Mouse (Mus musculus) adrenal gland, adult 2 months (tissue): ENCODE measurements around the gene Hadhb. TPM values are rescaled to one million over a fixed set of nuclear protein-coding genes. Genes with fewer than 3 reads are reported as not detected.
A peak's percentile ranks its signal among the peaks of the same experiment; 100 is the strongest.

Experiments used
- DNase-seq: peaks from one replicate; pipeline ENCODE4 v3.0.0; 2021
- polyA plus RNA-seq: library from polyadenylated mRNA; depleted of rRNA; stranded (reverse); fragments of >200 nt; gene quantifications from 2 replicates; pipeline ENCODE4 v1.2.3, GENCODE M21; 2012
- total RNA-seq, 2 experiments: library from RNA; stranded (reverse); gene quantifications; 2 replicates each; pipeline ENCODE4 v1.2.3; 2021

Hadhb gene
- total and polyA plus RNA-seq, 3 experiments = 65.7 to 1,072 (median 944) TPM

DNA sequence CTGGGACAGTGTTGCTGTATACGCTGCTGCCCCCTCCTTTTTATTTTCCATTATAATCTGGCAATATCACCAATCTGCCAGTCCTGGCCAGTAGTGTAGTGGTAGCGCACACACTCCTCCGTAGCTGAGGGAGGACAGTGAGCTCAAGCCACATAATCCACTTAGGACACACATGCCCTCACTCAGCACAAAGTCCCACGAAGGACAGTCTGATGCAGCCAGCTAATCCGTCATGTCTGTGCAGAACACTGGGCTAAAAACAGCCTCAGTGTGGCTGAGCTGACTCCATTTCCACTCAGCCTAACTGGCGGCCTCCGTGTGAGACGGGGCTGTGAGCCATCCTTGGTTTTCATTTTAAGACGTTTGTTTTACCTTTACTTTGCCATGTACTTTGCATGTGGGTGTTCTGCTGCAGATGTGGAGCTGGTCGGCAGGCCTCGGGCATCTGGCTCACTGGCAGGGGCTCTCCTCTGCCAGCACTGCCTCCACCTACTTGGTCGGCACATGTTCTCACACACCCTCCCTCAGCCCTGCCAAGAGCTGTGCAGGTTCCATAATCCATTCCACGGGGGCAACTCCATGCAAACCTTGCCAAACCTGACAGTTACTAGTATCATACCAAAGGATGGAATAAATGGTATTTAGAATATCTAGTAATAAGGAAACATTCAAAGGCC lies 27.0 kb upstream of the Hadhb start:
- no peak for DNase-seq

DNA sequence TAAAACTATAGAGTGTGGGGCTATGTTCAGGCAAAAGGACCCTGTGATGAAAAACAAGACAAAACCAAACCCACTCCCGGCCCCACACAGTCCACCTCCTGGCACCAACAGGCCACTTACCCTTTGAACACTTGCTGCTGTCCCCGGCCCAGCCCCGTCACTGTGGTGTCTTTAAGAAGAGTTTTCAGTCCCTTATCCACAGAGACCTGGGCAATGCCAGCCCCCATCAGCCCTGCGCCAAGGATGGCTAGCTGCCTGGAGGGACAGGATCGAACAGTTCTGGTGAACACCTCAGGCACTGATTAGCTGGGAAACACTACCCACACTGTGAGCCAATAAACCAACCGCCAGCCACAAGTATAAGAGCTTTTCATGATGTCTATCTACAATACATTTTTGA lies 26.4 kb upstream of the Hadhb start:
- DNase-seq = no peak

DNA sequence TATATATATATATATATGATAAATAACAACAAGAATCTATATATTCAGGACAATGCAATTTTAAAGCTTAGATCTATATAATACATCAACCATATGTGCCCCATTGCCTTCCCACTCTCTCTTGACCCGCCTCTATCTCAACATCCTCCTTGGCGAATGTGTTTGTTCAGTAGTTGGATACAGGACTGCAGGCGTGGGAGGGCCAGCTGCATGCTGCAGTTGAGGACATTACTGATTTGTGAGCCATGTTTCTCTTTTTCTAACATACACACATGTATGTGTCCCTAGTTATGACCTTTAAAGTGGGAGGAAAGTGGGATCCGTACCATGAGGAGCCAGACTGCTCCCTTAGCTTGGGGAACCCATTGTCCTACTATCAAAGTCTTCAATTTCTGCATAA lies 23.8 kb upstream of the Hadhb start:
- no peak for DNase-seq

DNA sequence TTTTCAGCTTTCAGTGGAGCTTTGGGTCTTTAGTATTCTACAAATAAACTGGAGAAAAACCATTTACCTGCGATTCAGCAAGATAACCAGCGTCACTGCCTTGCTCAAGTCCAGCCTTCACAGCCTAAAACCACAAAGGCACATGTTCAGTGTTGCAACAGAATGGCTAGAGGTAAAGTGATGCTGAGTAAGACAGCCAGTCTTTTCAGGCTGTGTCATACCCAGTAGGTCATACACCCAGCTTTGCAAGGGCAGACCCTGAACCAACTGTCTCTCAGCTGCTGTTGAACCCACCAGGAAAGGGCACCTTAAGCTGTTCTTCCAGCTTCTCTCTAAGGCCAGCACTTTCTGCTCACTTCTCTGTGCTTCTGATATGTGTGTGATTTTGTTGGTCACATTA lies 22.9 kb upstream of the Hadhb start:
- no peak for DNase-seq

DNA sequence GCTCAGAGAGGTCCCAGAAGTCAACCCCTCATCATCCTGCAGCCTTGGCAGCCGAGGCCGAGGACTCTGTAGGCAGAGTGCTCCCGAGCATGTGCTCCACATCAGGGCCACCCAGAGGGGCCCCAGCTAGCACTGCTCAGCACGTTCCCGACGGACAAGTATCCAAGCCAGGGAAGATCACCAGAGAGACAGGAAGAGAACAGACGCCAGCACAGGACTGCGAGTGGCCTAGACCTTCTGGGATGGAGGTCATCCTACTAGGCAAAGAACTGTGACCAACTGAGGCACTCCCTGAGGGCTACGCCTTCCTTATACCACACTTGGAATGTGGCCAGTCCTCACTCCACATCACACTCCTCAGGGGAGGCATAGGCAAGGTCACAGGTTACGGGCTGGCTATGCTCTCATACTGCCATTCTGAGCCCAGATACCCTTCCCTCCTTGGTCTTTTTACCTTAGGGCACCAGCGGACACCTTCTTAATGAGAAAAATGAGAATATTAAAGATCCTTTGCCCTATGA lies 19.3 kb upstream of the Hadhb start:
- DNase-seq = no peak

DNA sequence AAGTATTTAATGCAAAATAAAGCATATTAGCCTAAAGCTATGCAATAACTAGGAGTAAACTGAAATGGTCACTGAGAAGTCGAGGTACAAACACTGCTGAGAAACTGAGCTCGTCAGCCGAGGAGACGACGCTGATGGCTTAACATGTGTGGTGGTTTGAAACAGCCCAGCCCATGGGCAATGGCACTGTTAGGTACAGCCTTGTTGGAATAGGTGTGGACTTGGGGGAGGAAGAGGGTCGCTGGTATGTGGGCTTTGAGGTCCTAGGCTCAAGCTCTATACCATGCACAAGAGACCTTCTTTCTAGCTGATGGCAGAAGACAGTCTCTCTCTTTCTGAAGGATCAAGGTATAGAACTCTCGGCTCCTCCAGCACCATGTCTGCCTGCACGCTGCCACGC lies 17.8 kb upstream of the Hadhb start:
- DNase-seq = no peak

DNA sequence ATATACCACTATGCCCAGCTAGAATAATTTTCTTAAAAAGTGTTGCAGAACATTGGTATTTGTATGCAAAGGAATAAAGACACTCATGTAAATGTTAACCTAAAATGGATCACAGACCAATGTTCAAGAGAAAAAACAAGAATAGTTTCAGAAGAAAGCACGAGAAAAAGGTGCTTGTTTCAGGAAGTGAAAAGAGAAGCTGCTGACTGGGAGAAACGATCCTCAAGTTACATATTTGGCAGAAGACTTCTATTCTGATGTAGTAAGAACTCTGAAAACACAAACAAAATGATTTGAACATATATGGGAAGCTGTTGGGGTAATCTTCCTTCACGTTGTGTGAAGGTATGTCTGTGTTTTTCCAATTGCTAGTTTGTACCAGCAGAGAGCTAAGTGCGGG lies 16.9 kb upstream of the Hadhb start:
- DNase-seq = no peak

DNA sequence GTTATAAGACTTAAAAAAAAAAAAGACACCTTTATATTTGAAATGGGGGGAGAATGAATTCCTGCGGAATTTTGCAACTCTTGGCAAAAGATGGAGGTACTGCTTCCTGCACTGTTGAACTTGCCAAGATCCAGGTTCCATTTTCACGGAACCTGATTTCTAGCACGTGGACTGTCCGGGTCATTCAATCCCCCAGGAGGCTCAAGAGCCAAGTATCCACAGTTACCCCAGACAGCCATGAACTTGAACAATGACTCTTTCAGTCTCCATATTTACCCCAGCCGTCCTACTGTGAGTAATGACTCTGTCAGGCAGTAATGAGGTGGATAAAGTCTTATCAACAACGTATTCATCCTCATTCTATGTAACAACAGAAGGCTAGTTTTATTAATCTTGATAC lies 8.5 kb upstream of the Hadhb start:
- no peak for DNase-seq

DNA sequence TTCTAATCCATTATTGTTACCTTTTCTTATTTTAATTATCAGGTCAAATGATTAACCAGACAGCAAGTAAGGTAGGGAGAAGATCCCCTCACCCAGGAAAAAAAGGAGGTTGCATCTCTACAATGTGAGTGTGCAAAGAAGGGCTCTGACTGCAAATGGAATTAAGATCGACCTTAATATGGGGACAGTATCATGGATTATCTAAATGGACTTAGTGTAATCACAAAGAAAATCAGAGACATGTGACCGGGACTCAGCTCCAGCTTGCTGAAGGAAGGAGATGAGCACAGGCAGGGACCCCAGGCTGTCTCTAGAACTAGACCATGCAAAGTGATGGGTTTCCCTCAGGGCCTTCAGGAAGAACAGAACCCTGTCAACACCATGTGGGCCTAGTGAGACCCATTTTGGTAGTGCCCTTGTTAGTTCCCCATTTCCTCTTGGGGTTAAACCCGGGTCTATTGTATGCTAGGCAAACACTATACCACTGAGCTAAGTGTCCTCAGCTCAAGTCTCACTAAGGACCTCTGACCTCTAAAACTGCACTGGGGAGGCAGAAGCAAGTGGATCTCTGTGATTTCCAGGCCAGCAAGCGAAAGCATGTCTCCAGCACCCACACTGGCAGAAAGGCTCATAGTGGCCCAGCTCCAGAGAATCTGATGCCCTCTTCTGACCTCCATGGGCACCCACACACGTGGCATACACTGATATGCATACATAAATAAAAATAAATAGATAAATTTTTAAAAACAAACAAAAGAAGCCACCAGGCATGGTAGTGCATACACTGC lies 6.7 kb upstream of the Hadhb start:
- no peak for DNase-seq

DNA sequence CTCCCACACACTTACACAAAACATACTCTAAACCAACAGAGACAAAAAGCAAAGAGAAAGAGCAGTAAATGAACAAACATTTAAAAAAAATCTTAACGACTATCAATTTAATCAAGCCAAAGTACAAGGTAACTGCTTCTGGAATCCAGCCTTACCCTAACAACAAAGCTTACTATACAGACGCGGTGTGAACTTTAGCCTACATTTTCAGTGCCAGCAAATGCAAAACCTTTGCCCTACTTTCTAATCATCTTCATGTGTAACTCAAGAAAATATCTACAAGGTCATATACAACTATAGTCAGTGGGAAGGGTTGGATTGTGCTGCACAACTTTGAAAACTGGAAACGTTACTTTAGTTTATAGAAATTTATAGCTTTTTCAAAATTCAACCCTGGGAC lies 3.0 kb upstream of the Hadhb start:
- peak; percentile 32 for DNase-seq

DNA sequence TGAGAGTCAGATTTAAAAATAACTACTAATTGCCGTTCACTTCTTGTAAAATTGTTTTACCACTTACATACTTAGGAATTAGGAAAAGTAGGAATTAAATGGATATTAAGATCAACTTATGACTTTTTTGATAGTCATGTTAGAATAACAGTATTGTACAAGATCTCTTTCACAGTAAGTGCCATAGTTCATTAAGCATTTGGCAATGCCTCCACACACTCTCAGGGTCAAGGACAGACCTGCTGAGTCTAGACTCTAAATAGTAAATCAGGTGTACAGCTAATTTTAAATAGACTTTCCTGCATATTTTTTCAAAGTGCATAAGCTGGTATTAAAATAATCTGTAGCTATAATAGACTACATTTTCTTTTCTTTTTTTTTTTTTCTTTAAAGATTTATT lies 2.6 kb upstream of the Hadhb start:
- no peak for DNase-seq

DNA sequence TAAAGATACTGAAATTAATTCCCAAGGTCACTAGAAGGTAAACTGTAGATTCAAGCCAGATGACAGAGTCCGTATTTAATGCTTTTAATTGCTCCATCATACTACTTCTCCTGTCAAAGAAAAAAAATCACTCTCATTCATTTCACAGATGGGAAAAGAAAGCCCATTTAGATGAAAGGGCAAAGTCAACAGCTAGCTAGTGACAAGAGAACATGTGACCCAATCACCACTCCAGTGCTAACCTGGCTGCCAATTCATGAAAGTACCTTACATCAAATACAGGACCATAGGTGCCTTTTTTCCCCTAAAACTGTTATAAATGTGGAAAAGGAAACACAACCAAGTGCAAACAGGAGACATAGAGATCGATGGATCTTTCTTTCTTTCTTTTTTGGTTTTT lies 1.8 kb upstream of the Hadhb start:
- no peak for DNase-seq

DNA sequence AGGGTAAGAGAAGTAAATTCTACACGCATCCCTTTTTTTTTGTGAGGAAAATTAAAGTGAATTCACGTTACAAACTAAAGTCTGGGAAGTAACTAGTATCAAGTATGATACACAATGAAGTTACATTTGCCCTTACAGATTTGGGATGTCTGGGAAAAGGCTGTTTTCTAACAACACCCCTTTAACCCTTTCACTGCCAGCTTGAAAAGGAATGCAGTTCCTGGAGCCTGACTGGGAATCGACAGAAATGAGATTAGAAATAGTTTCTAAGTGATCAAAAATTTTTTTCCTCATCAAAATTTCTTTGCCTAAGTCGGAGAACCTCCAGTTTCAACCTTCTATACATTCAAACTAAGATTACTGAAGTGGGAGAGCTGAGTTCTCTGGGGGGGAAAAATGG lies 1.0 kb upstream of the Hadhb start:
- no peak for DNase-seq

DNA sequence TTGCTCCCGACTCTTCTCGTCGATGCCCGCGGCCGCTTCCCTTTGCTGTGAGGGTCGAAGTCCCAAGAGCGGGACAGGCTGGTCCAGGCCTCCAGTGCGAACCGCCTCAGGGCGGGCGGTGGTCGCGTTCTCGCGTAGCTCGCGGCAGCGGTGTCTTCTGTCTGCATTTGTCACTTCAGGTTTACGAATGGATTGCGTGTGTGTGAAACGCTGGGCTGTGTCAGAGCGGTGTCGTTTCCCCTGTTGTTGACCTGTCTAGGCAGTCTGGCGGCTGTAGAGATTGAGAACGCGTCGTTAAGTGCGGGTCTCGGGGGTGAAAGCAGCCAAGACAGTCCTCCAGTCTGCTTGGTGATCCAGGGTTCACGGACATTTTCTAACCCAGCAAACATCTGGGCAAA lies 346 bp downstream of the Hadhb start:
- DNase-seq = peak; percentile 57

DNA sequence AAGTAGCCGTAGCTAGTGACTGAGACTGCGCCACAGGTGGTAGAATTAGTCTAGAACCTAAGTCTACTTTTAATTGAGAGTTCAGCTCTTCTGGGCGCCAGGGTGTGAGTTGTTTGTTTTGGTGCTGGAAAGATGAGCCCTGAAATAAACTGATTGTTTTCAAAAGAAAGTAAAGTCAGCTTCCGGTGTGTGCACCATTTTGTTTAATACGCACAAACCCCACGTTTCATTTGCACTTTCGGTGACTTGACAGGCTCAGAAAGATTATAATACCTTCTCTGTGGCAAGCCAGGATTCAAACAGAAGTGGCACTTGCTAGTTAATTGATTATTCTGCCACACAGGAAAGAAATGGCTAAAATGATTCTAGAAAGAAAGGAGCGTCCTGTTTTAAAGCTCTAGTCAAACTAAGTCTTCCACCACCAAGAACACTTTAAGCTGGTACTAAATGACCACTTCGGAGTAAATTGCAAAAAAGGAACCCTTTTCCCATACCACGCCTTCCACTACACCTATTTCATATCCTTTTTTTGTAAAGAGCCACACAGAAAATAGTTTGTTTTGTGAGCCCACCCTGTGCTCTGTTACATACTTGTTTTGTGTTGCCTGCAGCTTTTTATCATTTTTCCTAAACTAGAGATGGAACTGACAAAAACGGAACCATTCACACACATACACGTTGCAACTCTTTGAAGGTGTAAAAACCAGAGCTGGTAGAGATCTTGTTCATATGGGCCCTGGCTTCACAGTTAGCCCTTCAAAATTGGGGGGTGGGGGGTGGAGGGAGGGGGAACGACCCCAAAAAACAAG lies 977 bp downstream of the Hadhb start:
- no peak for DNase-seq

DNA sequence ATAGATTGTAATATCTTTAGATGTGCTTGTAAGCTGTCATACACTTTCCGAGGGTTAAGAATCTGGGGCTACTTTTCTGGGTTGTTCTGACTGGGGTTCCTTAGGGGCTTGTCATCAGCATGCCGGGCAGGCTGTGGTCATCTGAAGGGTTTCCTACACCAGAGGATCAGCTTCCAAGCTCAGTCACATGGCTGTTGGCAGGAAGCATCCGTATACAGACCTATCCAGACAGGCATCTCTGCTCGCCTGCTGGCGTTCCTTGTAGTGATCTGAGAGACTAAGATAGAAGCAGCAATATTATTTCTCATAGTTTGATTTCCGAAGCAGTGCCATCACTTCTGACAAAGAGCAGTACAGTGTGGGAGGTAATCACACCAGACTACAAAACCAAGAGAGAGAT lies 4.6 kb downstream of the Hadhb start:
- DNase-seq = no peak

DNA sequence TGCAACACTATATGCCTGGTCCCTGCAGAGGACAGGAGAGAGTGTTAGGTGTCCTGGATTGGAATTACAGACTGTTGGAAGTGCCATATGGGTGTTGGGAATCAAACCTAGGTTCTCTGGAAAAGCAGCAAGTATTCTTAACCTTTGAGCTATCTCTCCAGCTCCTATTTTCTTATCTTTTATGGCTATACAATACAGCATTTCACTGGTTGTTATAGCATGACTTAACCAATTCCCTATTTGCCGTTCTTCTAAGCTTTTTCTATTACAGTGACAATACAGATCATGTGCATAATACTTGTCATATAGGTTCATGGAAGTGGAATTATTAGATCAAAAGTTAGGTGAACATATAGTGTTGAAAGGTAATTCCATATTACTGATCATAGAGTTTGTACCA lies 6.8 kb downstream of the Hadhb start:
- no peak for DNase-seq

DNA sequence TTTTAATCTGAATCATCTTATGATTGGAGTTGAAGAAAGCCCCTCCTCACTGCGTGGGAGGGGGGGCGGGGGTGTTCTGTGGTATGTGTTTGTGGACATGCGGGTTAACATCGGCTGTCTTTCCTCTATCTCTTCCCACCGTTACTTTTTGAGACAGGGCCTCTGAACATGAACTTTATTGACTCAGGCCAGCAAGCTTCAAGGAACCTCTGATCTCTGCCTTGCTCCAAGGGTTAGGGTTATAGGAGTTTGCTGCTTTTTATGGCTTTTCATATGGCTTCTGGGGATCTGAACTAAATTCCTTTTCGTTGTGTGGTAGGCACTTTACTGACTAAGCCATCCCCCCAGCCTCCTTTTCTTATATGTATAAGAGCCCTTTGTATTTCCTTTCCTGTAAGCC lies 7.3 kb downstream of the Hadhb start:
- DNase-seq = no peak

DNA sequence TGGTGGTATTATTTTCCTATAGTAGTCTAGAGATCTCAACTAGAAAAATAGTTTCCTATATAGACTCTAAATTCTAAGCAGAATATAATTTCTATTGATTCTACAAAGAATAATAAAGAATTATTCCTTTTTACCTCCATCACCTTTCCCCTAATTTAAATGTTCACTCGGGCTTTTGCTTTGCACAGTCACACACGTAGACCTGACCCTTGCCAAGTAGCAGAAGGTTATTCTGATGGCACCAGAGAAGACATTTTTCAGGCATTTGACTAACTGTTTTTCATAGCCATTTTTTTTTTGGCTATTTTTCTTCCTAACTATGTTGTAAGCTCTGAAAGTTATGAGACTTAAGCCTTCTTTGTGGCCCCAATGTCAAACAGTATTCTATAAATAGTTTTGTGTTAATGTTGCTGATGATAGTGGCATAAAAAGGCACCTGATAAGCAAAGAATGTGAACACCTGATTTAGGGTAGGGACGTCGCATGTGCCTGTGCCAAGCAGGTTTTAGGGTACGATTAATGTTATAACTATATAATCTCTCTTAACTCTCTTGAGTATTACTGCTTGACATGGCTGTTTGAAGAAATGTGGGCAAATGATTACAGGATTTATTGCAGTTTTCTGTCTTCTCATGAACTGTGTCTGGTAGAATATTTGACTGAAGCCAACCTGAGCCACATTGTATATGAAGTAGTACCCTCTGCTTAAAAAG lies 10.3 kb downstream of the Hadhb start:
- no peak for DNase-seq

DNA sequence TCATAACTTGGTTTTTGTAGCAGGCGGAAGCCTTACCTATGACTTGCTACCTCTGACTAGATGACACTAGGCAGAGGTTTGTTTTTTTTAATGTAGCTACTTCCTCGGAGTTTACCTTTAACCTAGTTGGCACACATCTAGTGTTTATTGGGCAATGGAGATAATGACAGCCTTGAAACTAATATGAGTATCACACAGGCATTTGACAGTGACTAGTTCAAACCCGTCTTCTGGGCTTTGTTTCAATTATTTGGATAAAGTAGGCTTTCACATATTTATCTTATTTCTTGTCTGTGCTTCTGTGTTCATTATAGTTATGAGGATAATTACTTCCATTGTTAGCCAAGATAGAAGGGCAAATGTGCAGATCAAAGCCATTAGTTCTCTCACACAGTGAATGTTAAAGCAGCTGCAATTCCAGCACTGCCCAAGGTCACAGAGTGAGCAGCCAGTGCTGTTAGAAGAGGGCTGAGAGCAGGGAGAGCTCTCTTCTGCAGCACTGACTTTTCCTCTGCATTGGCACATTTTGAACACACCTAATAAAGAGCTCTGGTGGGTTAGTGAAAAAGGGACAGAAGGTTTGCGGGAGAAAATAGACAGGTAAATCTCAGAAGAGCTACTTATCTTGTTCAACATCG lies 15.4 kb downstream of the Hadhb start:
- peak; percentile 47 for DNase-seq

DNA sequence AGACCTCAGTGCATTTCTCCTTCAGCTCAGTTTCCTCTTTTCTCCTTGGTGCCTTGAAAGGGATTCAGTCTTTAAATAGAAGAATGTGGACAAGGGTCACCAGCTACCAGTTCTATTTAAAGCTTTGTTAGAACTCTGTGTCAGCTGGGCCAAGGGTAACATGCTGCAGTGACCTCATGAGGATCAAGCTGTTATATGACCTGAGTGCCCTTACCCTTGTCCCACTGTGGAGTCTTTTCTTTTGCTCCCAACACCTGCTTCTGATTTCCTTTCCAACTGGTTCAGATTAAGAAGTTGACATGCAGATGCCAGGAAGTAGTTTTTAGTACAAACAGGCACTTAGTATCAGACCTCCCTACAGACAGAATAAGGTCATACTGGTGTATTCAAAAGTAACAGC lies 17.1 kb downstream of the Hadhb start:
- no peak for DNase-seq
